Mouse (Mus musculus): ENCODE data around the gene Hbp1.

The Hbp1 gene

DNA sequence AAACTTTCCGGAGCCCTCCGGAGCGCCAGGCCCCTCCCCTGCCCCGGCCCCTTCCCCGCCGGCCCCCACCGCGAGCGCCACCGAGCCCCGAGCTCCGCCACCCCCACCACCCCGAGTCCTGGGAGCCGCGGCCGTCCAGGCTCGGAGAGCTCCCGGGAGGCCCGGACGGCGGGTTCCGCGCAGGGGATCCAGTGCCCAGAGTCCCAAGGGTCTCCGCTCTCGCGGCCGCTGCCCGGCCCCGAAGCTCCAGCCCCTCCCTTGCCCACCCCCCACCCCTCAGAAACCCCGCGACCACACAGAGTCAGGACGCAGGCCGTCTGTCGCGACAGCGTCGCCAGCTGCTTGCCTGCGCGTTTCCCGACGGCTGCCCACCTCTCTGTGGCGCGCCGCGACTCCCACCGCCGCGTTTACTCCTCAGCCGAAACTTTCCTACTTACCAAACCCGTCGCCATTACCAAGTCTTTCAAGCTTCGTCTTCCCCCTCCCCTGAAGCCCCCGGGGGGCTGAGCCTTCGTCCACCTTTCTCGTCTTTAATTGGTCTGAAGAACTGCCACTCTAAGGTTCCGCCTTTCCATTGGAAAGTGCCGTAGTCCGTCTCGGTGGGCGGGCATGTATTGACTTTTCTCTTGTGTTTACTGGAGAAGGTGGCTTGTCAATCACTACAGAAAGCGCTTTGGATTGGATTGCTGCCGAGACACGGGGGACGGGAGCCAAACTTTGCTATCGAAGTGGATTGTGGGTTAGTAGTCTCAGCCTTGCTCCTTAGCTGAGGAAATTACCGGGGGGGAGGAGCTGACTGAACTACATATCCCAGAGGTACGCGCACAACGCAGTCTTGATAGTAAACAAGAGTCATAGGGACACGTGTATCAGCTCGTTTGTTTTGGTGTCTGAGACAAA lies at the start of gene Hbp1:
Hbp1 (minus strand) TSS at position 777 of the 900 bp plus-strand sequence.
- DNase-seq = peak; percentile 98

GRCm38 (mm10) chr12:31998706-31999105 lies 48.4 kb upstream of the Hbp1 start:
- DNase-seq = no peak

DNA sequence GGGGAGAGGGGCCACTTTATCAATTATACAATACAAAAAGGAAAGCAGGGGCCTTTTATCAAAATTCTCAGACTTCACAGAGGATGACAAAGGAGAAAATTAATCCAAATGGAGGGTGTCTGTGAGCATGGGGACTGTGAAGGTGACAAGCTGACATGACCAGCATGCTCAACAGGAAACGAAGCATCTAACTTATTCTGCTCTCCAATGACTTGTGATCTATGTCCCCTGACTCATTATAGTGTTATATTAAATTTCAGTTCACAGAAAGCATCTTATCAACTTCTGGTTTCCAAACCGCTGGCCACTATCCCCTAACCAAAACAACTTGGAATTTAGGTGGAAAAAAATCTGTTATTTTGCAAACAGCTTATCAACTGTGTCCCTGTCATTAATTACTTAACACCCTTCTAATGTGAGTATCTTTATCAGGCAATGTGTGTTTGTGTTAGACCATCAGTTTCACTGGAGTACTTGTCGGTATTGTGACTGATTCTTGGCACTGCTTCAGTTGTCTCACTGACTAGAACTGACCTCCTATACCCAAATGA lies 47.1 kb upstream of the Hbp1 start:
- no peak for DNase-seq

DNA sequence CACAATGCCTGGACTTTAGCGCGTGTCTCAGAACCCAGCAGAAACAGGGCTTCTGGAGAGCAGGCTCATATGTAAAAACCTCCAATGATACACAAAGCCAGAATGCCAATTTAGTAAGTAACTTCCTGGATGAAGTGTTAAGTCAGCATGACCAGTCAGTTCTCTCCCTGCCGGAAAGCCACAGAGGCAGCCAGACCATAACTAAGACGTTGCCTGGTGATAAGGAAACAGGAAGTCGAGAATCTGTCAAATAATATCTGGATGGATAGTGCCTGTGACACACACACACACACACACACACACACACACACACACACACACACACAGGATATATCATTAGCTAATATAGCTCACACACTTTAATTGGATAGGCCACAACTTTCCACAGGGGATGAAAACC lies 46.5 kb upstream of the Hbp1 start:
- DNase-seq = no peak

GRCm38 (mm10) chr12:31990575-31990974 lies 40.2 kb upstream of the Hbp1 start:
- no peak for DNase-seq

DNA sequence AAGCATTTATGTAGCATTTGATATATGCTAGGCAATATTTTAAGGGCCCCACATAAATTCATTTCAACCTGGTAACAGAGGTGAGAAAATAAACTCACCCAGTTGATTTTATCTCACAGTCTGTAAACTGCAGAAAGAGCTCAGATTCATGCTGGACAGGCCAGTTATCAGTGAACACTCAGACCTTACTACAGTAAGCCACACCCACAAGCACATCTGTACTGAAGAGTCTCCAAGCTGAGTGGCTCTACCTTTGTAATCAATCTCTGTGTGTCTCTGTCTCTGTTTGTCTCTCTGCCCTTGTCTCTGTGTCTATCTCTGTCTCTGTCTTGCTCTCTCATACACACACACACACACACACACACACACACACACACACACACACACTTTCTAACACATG lies 39.4 kb upstream of the Hbp1 start:
- no peak for DNase-seq

- no peak for DNase-seq
These were observed 36.1 kb upstream of the Hbp1 start for GRCm38 (mm10) chr12:31986463-31986862.

DNA sequence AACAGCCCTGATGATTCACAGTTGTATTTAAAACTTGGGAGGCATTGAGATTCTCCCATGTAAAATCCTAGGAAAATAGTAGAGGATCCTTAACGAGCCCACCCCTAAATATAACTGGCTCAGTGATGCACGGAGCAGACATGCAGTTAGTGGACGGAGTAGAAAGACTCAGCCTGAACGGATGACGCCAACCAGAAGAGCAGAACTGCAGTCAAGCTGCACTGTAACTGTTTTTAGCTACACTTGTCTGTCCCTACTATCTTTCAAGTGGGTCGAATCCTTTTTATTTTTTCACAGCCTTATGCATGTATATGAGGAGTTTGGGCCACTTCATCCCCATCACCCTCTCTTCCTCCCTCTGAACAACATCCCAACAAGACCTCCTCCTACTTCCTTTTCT lies 35.4 kb upstream of the Hbp1 start:
- no peak for DNase-seq

GRCm38 (mm10) chr12:31984664-31985063 lies 34.3 kb upstream of the Hbp1 start:
- no peak for DNase-seq

- DNase-seq = no peak
These were observed 33.9 kb upstream of the Hbp1 start for GRCm38 (mm10) chr12:31984206-31984605.

GRCm38 (mm10) chr12:31983769-31984168 lies 33.4 kb upstream of the Hbp1 start:
- no peak for DNase-seq

- DNase-seq = no peak
These were observed 32.9 kb upstream of the Hbp1 start for GRCm38 (mm10) chr12:31983238-31983637.

DNA sequence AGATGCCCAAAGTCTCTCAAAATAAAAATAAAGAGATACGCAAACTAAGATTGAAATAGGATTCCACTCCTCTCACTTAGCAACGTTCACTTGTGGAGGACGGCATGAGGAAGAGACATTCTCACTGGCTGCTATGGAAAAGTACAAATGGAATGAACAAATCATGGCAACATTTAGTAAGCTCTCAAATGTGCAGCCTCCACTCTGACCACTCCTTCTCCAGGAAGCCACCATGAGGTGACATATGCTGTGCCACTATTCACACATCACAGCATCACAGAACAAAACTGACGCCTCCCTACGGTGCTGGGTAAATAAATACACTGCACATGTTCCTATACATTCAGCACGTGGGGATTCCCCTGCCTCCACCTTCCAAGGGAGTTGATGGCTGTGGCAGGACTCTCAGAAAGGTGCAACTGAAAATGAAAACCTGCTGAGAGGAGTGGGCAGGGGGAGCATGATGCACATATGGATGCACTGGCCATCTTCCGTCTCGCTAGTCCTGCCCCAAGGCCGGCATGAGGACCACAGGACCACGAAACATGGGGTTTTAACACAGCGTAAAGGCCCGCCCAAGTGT lies 27.4 kb upstream of the Hbp1 start:
- no peak for DNase-seq

DNA sequence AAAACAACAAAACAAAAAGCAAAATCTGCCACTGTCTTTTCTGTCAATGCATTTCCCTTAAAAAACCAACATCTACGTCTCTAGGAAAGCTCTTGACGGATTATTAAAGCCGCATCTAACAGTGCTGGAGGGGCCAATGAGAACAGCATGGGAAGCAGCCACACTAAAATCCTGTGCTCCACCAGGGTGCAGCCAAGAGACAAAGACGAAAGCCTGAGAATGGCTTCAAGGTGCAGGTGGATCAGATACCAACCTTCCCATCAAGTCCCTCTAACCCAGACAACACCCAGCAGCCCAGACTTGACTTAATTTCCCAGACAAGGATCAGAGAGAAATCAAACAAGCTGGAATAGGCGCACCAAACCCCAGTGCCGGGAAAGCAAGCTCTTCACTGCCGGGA lies 26.2 kb upstream of the Hbp1 start:
- peak; percentile 6 for DNase-seq

- DNase-seq = peak; percentile 63
These were observed 23.3 kb upstream of the Hbp1 start for GRCm38 (mm10) chr12:31973473-31974172.

DNA sequence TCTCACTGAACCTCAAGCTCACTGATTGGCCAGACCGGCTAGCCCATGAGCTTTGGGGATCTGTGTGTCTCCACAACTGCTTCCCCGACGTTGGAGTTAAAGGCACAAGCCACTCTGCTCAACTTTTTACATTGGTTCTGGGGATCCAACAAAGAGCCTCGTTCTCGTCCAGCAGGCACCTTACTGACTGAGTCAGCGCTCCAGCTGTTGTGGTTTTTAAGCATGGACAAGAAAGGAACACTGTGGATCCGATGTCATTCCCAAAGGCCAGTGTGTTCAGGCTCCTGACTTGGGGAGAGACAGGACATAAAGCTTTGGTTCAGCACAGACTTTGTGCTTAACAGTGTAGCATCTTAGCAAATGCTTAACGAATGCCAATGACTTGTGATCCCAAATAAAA lies 21.2 kb upstream of the Hbp1 start:
- no peak for DNase-seq

DNA sequence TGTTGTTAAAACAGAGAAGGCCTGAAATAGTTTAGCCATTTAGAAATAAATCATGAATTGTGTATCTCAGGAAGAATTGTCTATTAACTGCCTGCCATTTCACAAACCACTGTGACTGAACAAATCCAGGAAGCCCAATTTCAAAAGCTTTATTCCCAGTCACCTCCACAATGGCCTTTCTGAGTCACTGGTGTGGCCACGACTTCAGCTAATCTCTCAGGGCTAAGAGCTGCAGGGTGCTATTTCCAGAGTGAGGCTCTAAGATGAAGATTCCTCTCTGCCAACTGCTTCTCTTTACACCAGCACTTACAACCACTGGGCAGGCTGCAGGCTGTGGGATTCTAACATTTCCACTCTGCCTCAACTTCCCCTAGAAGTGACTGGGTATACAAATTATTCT lies 18.8 kb upstream of the Hbp1 start:
- no peak for DNase-seq

- peak; percentile 28 for DNase-seq
These were observed 17.2 kb upstream of the Hbp1 start for GRCm38 (mm10) chr12:31967536-31967935.

DNA sequence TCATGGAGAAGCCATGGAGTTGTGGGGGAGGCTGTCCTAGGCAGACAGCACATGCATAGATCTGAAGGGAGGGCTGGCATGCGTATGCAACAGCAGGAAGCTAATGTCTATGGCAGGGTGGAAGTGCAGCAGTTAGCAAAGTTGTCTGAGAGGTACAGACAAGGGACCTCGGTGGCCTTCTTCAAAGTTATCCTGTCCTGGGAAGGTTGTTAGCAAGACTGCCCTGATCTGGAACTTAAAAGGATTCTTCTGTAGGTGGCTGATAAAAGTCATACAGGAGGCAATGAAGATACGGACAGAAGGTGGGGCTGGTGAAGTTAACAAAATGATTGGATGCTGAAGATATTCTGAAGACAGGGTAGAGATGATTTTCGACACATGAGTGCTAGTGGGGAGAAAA lies 16.1 kb upstream of the Hbp1 start:
- DNase-seq = no peak

DNA sequence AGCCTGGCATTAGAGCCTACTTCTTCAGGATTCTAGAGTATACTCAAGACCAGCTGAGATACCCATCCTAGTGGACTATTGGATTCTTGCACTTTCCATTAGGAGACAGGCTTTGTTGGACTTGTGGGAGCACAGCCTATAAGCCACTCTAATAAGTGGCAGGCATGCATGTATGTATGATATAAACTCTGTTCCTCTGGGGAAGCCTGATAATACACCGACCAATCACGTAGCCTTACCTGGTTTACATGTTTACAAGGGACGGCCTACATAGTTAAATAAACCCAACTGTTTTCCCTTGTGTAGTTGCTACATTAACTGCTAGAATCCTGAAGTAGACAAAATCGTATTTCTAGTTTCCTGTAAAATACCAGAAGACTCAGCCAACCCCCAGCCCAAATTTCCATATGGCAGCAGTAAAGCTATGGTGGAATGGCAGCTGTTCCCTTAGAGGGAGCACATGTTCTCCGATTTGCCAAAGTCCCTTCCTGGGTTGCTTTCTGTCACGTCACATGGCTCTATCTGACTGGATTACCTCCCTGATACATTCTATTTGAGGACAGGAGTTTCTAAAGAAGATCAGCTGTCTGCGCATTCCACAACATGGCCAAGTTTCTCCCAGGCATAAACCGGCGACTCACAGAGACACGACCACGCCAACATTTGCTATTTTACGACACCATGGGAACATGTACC lies 15.3 kb upstream of the Hbp1 start:
- no peak for DNase-seq

DNA sequence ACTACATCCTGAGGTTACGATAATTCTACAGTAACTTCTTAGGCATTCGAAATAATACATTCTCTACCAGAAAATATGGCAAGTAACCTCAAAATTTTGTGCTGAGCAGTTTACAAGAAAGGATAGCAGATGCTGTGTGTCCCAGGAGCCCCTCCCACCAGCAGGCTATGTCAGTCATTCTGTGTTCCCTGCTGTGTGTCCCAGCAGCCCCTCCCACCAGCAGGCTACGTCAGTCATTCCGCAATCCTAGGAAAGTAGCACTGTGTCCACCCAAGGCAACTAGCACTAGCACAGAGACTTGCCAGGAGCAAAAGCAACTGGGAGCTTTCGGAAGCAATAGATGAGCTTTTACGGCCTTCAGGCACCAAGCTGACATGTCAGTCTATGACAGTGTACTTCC lies 13.7 kb upstream of the Hbp1 start:
- no peak for DNase-seq

- DNase-seq = no peak
These were observed 5.5 kb upstream of the Hbp1 start for GRCm38 (mm10) chr12:31955843-31956242.

DNA sequence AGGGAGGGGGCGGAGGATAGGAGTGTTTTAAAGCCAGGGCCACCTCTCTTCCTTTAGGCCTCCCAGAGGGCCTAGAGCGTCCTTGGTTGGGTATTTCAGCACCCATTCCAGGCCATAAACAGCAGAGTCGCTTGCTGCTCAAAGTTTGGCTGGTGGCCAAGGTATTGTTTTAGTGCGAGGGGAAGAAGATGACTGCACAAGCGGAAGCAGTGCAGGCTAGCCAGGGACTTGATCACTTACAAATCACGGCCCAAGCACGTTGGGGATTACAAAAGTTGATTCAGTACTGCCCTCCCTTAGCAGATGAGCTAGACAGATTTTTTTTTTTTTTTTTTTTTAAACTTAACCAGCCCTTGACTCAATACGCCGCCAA lies 310 bp upstream of the Hbp1 start:
- DNase-seq = no peak

All from kidney, adult 18-20 months (tissue).